Mouse (Mus musculus) hindbrain, embryonic 10.5 days (tissue): ENCODE measurements around the gene Slc8a1. TPM values are rescaled to one million over a fixed set of nuclear protein-coding genes. Genes with fewer than 3 reads are reported as not detected.

Experiments used
- DNase-seq: peaks from one replicate; pipeline ENCODE4 v3.0.0-alpha.2; 2017; ENCODE audit warnings: low spot score
- H3K27ac ChIP-seq: fragments of 300-500 bp; sonication (generic); 2 replicates; pipeline ENCODE4 v1.5.1; 2016; ENCODE audit warnings: mild to moderate bottlenecking, moderate library complexity
- H3K27me3 ChIP-seq: fragments of 300-500 bp; sonication (generic); 2 replicates; pipeline ENCODE4 v1.6.1; 2016; ENCODE audit warnings: mild to moderate bottlenecking; ENCODE audit not compliant: poor library complexity, insufficient read depth, severe bottlenecking
- H3K36me3 ChIP-seq: fragments of 300-500 bp; sonication (generic); 2 replicates; pipeline ENCODE4 v1.6.1; 2016; ENCODE audit warnings: mild to moderate bottlenecking, moderate library complexity
- H3K4me1 ChIP-seq: fragments of 300-500 bp; sonication (generic); replicated peaks from 2 replicates; pipeline ENCODE4 v1.6.1; 2016; ENCODE audit warnings: mild to moderate bottlenecking
- H3K4me3 ChIP-seq: fragments of 300-500 bp; sonication (generic); 2 replicates; pipeline ENCODE4 v1.5.1; 2016; ENCODE audit warnings: mild to moderate bottlenecking, moderate library complexity
- H3K9me3 ChIP-seq: fragments of 300-500 bp; sonication (generic); 2 replicates; pipeline ENCODE4 v1.6.1; 2016; ENCODE audit warnings: mild to moderate bottlenecking, moderate library complexity
- WGBS: fragments of 180-500 bp; shearing (Covaris S2); methylation state at CpG from one replicate; pipeline ENCODE4 v1.1.7; 2016; 5-methylcytosine and 5-hydroxymethylcytosine counted together
- polyA plus RNA-seq: library from polyadenylated mRNA; unstranded; fragments of >200 nt; fragmentation: Nextera tagmentation; extraction: Ambion mirVana; gene quantifications from 2 replicates; pipeline ENCODE4 v1.2.1, GENCODE M21; 2016

Gene Slc8a1
- polyA plus RNA-seq, 1 experiment from 2014 or later = 2.6 TPM

- H3K4me1 ChIP-seq = peaks cover 25% of the 10 kb centered on the region
- no peak overlapping the region for H3K4me3 ChIP-seq
- no peaks in the 10 kb centered on the region for H3K9me3 ChIP-seq
- no peak overlapping the region for H3K27ac ChIP-seq
- peaks cover 20% of the 10 kb centered on the region for H3K27me3 ChIP-seq
- no peaks in the 10 kb centered on the region for H3K36me3 ChIP-seq
- no peak for DNase-seq
- 46% methylated on average over 2 of the region's 2 CpGs for WGBS
These were observed 71.6 kb downstream of the Slc8a1 start for GRCm38 (mm10) chr17:81666551-81666950.

GRCm38 (mm10) chr17:81664916-81665315, 73.3 kb downstream of the Slc8a1 start:
- Histone ChIP-seq H3K27me3 (peaks cover 6% of the 10 kb centered on the region; the same call in 1 of the 2 replicates), H3K36me3 (no peaks in the 10 kb centered on the region), H3K9me3 (no peaks in the 10 kb centered on the region), H3K4me1 (peaks cover 16% of the 10 kb centered on the region), H3K4me3 (no peak overlapping the region), H3K27ac (no peak overlapping the region)
- 89% methylated on average over 4 of the region's 4 CpGs for WGBS
- DNase-seq = no peak

GRCm38 (mm10) chr17:81657828-81658227, 80.3 kb downstream of the Slc8a1 start:
- WGBS = 91% methylated on average over 1 of the region's 1 CpGs
- Histone ChIP-seq H3K9me3 (no peaks in the 10 kb centered on the region), H3K27ac (no peak overlapping the region), H3K27me3 (no peaks in the 10 kb centered on the region), H3K36me3 (no peaks in the 10 kb centered on the region), H3K4me3 (no peak overlapping the region), H3K4me1 (no peaks in the 10 kb centered on the region)
- DNase-seq = no peak

GRCm38 (mm10) chr17:81654548-81654947, 83.6 kb downstream of the Slc8a1 start:
- no peak for DNase-seq
- Histone ChIP-seq H3K27me3 (no peaks in the 10 kb centered on the region), H3K4me1 (no peaks in the 10 kb centered on the region), H3K36me3 (no peaks in the 10 kb centered on the region), H3K4me3 (no peak overlapping the region), H3K9me3 (no peaks in the 10 kb centered on the region), H3K27ac (no peak overlapping the region)
- WGBS = 87% methylated on average over 2 of the region's 2 CpGs

- no peak overlapping the region for H3K27ac ChIP-seq
- DNase-seq = no peak
- 74% methylated on average over 1 of the region's 1 CpGs for WGBS
These were observed 85.2 kb downstream of the Slc8a1 start for GRCm38 (mm10) chr17:81652958-81653357.

GRCm38 (mm10) chr17:81636822-81637221, 101.4 kb downstream of the Slc8a1 start:
- Histone ChIP-seq H3K36me3 (no peaks in the 10 kb centered on the region), H3K27ac (no peak overlapping the region), H3K9me3 (no peaks in the 10 kb centered on the region), H3K4me3 (no peak overlapping the region), H3K27me3 (no peaks in the 10 kb centered on the region), H3K4me1 (no peaks in the 10 kb centered on the region)
- WGBS = 84% methylated on average over 2 of the region's 2 CpGs
- DNase-seq = no peak

More at GRCm38 (mm10) chr17:81652958-81653357, 85.2 kb downstream of the Slc8a1 start:
- H3K4me3 ChIP-seq = no peak overlapping the region
- no peaks in the 10 kb centered on the region for H3K27me3 ChIP-seq
- no peaks in the 10 kb centered on the region for H3K4me1 ChIP-seq
- H3K9me3 ChIP-seq = no peaks in the 10 kb centered on the region
- H3K36me3 ChIP-seq = peaks cover 14% of the 10 kb centered on the region

- no peaks in the 10 kb centered on the region for H3K27me3 ChIP-seq
- WGBS = 82% methylated on average over 2 of the region's 2 CpGs
- H3K9me3 ChIP-seq = no peaks in the 10 kb centered on the region
- H3K27ac ChIP-seq = no peak overlapping the region
- H3K4me3 ChIP-seq = no peak overlapping the region
- no peaks in the 10 kb centered on the region for H3K4me1 ChIP-seq
- H3K36me3 ChIP-seq = no peaks in the 10 kb centered on the region
- DNase-seq = no peak
These were observed 107.7 kb downstream of the Slc8a1 start for GRCm38 (mm10) chr17:81630471-81630870.

GRCm38 (mm10) chr17:81621188-81621644, 117.0 kb downstream of the Slc8a1 start:
- DNase-seq = no peak
- 58% methylated on average over 2 of the region's 2 CpGs for WGBS
- H3K36me3 ChIP-seq = no peaks in the 10 kb centered on the region
- H3K27ac ChIP-seq = no peak overlapping the region
- H3K9me3 ChIP-seq = no peaks in the 10 kb centered on the region
- no peaks in the 10 kb centered on the region for H3K27me3 ChIP-seq
- peaks cover 6% of the 10 kb centered on the region for H3K4me1 ChIP-seq
- H3K4me3 ChIP-seq = no peak overlapping the region

- H3K9me3 ChIP-seq = no peaks in the 10 kb centered on the region
- H3K36me3 ChIP-seq = no peaks in the 10 kb centered on the region
- 85% methylated on average over 5 of the region's 5 CpGs for WGBS
- no peaks in the 10 kb centered on the region for H3K27me3 ChIP-seq
- no peak overlapping the region for H3K27ac ChIP-seq
- no peak overlapping the region for H3K4me3 ChIP-seq
- no peak for DNase-seq
- H3K4me1 ChIP-seq = peaks cover 6% of the 10 kb centered on the region
These were observed 119.7 kb downstream of the Slc8a1 start for GRCm38 (mm10) chr17:81618461-81618860.

- Histone ChIP-seq H3K9me3 (no peaks in the 10 kb centered on the region), H3K27me3 (no peaks in the 10 kb centered on the region), H3K36me3 (no peaks in the 10 kb centered on the region), H3K4me1 (peaks cover 4% of the 10 kb centered on the region), H3K4me3 (no peak overlapping the region), H3K27ac (no peak overlapping the region)
- 89% methylated on average over 4 of the region's 4 CpGs for WGBS
- no peak for DNase-seq
These were observed 121.9 kb downstream of the Slc8a1 start for GRCm38 (mm10) chr17:81616326-81616725.

- H3K27ac ChIP-seq = no peak overlapping the region
These were observed 122.8 kb downstream of the Slc8a1 start for GRCm38 (mm10) chr17:81615391-81615790.

GRCm38 (mm10) chr17:81607515-81607914, 130.7 kb downstream of the Slc8a1 start:
- Histone ChIP-seq H3K27ac (no peak overlapping the region), H3K36me3 (no peaks in the 10 kb centered on the region), H3K9me3 (no peaks in the 10 kb centered on the region), H3K4me1 (no peaks in the 10 kb centered on the region), H3K27me3 (no peaks in the 10 kb centered on the region), H3K4me3 (no peak overlapping the region)
- WGBS = 86% methylated on average over 3 of the region's 3 CpGs
- DNase-seq = no peak

More at GRCm38 (mm10) chr17:81615391-81615790, 122.8 kb downstream of the Slc8a1 start:
- no peak overlapping the region for H3K4me3 ChIP-seq
- H3K36me3 ChIP-seq = no peaks in the 10 kb centered on the region
- no peaks in the 10 kb centered on the region for H3K27me3 ChIP-seq
- H3K9me3 ChIP-seq = no peaks in the 10 kb centered on the region
- no peaks in the 10 kb centered on the region for H3K4me1 ChIP-seq
- WGBS = 84% methylated on average over 8 of the region's 8 CpGs
- DNase-seq = no peak

- H3K9me3 ChIP-seq = no peaks in the 10 kb centered on the region
- no peak for DNase-seq
- no peaks in the 10 kb centered on the region for H3K4me1 ChIP-seq
- no peaks in the 10 kb centered on the region for H3K36me3 ChIP-seq
- 86% methylated on average over 2 of the region's 2 CpGs for WGBS
- no peak overlapping the region for H3K4me3 ChIP-seq
- no peaks in the 10 kb centered on the region for H3K27me3 ChIP-seq
- no peak overlapping the region for H3K27ac ChIP-seq
These were observed 132.1 kb downstream of the Slc8a1 start for GRCm38 (mm10) chr17:81606084-81606483.

- no peak overlapping the region for H3K27ac ChIP-seq
These were observed 132.9 kb downstream of the Slc8a1 start for GRCm38 (mm10) chr17:81605219-81605660.

More at GRCm38 (mm10) chr17:81605219-81605660, 132.9 kb downstream of the Slc8a1 start:
- no peaks in the 10 kb centered on the region for H3K4me1 ChIP-seq
- 65% methylated on average over 4 of the region's 4 CpGs for WGBS
- H3K36me3 ChIP-seq = no peaks in the 10 kb centered on the region
- no peak overlapping the region for H3K4me3 ChIP-seq
- no peak for DNase-seq
- no peaks in the 10 kb centered on the region for H3K27me3 ChIP-seq
- H3K9me3 ChIP-seq = no peaks in the 10 kb centered on the region
